Mouse (Mus musculus) spleen, adult 18-20 months (tissue): ENCODE measurements around the gene Stk10.
"Not testable (repeated sequence)": the region's sequence is repeated elsewhere in the genome, so short reads cannot be mapped to it uniquely, and the experiment has no call there.

Source experiments
- DNase-seq, 2 experiments: peaks; one replicate each; pipeline ENCODE4 v3.0.0; 2022; ENCODE audit warnings: mixed read lengths in 2 of 2

Stk10 gene

DNA sequence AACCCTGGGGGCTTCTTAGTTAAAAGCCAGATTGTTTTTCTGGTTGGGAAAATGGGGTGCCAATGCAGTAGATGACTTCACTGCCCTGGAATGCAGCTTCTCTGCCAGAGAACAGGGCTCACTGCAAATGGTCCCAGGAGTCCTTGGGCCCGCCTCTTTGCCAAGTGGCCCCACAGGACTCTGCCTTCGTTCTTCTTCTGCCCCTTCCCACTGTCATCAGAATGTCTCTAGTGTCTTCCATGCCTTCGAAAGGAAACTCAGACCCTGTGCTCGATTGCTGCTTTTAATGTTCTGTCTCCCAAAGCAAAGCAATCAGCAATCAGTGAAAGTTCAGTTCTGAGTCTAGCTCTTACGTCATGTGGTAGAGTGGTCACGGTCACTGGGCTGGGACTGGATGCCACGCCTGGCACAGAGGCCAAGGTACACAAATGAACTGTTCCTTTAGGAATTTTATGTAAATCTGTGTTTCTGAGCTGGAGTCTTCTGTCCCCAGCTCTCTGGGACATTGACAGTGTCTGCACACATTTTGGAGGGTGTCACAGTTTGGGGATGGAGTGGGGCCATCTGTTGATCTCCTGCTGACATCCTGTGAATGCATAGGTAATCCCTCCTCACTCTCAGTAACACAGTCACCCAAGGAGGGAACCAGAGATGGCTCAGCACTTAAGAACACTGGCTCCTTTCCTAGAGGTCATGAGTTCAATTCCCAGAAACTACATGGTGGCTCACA is 72.2 kb downstream of the Stk10 start:
- DNase-seq, result no peak

DNA sequence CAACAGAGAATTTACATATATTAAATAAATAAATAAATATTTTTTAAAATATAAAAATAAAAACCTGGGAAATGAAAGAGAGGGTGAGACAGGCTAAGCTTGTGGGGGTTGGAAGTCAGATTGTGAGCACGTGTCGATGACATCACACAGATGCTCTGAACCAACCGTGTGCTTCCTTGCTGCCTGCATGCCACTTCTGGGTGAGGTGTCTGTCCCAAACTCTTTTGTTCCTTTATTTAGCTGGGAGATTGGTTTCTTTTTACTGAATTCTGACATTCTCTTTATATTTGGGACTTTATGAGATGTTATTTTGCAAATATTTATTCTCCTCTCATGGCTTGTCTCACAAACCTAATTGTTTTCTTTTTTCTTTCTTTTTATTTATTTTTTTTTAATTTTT is 72.8 kb downstream of the Stk10 start:
- no peak for DNase-seq

DNA sequence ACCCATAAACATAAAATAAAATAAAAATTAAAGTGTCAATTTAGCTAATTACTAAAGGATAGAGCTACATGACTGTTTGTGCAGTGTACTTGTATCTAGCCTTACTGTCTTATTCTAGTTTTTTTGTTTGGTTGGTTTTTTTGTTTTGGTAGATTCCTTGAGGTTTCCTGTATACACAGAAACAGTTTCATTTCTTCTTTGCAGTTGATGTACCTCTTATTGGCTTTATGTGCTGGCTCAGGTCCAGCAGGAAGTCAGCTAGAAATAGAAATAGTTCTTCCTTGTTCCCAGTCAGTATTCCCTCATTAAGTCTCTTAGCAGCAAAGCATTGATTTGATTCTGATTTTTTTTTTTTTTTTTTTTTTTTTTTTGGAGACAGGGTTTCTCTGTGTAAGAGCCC is 74.2 kb downstream of the Stk10 start:
- no peak for DNase-seq

DNA sequence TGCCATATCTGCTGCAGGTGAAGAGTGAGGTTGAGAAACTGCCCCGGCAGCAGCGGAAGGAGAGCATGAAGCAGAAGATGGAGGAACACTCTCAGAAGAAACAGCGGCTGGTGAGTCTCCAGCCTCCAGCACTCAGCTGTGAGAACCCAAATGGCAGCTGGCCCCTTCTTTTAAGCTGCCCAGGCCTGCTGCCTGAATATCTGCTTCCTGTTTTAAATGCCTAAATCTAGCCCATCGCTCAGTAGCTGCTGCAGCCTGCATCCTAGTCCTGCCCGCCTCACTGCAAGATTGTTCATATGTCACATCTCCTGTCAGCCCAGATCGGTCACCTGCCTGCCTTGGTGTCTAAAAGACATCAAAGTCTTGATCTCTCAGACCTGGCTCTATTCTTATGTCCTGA is 77.5 kb downstream of the Stk10 start:
- DNase-seq, result no peak

DNA sequence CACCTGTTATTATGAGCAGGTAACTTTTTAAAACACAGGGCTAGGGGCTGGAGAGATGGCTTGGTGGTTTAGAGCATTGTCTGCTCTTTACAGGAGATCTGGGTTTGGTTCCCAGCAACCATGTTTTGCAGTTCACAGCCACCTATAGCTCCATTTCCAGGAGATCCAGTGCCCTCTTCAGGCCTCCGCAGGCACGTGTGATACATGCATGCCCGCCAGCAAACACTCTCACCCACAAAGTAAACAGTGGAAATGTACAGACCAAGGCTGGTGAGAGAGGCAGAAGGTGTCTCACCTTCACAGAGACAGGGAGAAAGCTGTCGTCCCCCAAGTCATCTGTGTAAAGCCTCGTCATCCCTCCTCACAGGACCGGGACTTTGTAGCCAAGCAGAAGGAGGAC is 79.2 kb downstream of the Stk10 start:
- DNase-seq, result no peak

DNA sequence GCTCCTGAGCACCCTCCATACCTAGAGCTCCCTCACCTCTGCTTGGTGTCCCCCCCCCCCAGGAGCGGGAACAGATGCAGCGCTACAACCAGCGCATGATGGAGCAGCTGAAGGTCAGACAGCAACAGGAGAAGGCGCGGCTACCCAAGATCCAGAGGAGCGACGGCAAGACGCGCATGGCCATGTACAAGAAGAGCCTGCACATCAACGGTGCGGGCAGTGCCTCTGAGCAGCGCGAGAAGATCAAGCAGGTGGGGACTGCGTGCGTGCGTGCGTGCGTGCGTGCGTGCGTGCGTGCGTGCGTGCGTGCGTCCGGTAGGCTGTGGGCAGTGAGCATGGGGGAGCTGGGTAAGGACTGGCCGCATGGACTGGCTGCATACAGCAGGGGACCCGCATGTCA is 81.4 kb downstream of the Stk10 start:
- DNase-seq, result no peak

DNA sequence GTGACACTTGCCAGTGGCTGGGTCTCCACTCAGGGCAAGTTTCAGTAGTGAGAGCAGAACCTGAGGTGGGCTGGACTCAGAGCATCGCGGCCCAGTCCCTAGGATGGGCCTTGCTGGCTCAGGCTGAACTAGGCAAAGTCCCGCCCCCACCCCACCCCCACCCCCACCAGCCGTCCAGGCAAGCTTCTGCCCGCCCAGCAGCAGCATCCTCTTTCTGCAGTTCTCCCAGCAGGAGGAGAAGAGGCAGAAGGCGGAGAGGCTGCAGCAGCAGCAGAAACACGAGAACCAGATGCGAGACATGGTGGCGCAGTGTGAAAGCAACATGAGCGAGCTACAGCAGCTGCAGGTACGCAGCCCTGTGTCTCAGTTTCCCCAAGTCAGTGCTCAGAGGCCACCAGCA is 82.5 kb downstream of the Stk10 start:
- DNase-seq, result no peak

DNA sequence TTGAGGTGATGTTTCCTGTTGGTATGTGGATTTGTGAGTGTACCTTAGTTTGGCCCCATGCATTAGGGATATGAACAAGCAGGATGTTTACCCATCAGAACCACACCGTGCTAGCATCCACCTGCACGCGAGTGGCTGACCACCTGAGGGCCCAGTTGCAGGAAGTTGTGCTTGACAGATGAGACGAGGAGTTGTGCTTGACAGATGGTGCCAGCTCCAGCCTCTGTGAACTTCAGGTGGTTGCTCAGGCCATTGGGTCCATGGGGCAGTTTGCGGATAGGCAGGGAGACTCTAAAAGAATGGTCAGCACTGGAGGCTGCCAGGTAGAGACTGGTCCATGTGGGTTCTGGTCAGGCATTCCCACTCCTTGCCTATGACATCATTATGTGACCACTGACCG is 83.0 kb downstream of the Stk10 start:
- DNase-seq, result no peak

DNA sequence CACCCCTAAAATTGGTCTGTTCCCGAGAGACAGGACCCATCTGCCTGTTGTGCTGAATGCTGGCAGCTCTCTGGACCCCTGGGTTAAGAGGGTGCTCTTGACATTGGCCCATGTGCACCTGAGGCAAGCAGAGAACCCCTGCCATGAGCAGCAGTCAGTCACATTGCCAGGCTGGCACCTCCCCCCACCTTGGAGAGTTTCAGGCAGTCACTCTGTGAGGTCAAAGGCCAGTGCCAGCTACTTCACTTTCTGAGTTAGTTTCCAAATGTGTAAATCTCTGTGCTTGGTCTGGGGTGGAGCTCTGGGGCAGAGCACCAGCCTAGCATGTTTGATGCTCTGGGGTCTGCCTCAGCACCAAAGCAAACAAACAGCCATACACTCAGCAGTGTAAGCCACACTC is 84.9 kb downstream of the Stk10 start:
- no peak for DNase-seq

DNA sequence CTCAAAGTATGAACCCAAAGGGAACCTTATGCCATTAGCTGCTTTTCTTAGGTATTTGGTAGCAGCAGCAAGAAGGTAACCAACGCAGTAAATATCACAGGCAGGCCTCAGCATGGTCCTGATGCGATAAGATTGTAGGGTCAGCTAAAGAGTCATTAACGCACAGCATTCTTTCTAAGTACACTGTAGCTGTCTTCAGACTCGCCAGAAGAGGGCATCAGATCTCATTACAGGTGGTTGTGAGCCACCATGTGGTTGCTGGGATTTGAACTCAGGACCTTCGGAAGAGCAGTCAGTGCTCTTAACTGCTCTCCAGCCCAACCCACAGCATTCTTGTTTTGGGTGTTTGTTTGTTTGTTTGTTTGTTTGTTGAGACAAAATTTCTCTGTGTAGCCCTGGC is 85.5 kb downstream of the Stk10 start:
- not testable (repeated sequence) for DNase-seq

DNA sequence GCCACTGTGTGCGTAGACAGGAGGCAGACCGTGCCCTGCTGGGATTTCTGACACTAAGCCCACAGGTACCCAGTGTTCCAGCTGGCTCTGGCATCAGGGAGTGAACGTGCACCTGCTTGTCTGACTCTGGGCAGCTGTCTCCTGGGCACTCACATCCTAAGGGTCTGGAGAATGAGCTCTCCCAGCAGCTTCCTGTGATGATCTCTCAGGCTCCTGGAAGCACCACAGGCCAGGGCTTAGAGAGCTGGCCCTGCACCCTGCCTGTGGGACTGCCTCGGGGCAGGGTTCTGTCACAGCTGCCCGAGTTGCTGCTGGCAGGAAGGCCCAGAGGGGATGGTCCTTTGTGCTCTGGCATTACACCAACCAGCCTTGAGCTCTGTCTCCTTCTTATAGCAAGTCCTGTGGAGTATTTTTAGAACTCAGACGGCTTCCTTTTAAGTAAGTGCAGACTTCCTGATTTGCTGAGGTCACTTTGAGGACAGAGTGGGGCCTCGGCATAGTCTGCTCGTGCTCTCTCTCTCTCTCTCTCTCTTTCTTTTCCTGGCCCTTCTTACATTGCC is 86.2 kb downstream of the Stk10 start:
- DNase-seq, result no peak

DNA sequence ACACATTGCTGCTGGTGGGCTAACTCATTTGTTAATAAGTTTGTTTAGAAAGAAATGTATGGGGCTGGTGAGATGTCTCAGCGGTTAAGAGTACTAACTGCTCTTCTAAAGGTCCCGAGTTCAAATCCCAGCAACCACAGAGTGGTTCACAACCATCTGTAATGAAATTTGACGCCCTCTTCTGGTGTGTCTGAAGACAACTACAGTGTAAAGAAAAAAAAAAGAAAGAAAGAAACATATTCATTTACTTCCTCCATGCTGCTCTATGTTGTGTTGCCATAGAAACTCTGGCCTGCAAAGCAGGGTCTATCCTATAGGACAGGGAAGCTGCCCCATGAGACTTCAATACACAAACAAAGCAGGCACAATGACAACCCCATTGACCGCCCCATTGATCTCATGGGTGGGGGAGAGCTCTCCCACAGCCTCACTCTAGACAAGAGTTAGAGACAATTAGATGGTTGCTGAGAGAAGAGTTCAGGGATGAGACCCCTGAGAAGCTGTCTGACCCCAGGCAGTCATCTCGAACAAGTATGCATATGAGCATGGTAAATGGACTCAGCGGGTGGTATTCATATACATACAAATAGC is 86.9 kb downstream of the Stk10 start:
- DNase-seq, result no peak

DNA sequence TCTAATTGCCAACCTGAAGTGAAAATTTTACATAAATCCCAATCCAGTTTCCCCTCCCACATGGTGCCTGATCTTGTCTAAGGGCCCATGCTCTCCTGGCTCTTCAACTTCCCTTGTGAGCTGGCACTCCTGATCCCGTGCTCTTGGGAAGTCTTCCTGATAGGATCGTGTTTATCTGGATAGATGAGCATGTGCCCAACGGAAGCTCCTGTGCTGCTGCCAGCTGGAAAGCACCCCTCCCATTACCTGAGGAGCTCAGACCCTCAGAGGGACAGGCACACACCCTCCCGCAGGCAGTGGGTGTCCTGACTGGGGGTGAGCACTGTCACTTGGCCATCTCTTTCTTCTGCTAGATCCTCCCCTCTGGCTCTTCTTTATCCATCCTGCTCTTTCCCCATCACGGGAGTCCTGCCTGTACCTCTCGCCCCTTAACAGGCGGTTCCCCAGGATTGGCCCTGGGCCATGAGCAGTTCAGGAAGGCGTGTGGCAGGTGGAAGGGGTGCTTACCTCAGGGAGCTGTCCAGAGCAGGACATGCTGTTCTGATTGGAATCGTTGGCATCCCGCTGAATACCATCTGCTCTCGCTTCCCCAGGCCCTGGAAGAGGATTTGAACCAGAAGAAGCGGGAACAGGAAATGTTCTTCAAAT is 88.8 kb downstream of the Stk10 start:
- DNase-seq, result no peak

DNA sequence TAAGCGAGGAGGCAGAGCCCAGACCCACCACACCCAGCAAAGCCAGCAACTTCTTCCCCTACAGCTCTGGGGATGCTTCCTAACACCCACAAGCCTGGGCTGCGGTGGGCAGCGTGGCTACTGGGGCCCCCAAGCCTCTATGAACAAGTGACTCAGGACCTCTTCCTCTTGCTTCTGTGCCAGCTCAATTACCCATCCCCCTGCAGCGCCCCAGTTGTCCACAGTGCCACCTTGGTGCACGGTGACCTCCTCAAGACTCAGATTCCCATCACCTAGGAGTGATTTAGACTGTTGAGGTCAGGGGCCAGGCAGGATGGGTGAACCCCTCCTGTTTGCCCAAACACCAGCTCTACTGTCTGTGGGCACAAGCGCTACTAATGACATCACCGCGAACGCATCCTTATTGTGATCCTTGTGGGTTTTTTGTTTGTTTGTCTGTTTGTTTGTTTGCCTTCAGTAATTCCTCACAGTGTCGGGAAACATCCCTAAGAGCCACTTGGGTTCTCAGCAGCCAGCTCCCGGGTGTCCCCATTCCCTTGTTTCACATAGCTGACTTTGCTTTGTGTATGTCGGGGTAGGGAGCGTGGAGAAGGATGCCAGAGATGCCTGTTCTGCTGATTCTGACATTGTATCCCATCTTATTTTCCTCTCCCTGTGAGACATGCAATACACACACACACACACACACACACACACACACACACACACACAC is 89.5 kb downstream of the Stk10 start:
- no peak for DNase-seq

DNA sequence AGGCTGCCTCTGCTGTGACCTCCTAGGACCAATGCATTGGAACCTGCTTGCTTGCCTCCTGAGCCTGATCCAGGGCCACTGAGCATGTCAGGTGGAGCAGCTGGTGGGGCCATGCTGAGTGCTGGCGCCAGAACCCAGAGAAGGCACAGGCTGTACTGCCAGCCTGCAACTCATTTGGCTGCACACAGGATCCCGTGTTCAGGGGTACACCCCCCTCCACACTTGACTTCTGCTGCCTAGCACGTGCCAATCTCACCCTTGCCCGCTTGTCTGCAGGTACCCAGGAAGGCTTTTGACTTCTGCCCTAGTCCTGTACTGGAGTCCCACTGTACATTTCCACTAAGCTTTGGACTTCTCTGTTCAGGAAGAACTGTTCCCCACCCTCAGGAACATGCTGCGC is 90.1 kb downstream of the Stk10 start:
- no peak for DNase-seq

DNA sequence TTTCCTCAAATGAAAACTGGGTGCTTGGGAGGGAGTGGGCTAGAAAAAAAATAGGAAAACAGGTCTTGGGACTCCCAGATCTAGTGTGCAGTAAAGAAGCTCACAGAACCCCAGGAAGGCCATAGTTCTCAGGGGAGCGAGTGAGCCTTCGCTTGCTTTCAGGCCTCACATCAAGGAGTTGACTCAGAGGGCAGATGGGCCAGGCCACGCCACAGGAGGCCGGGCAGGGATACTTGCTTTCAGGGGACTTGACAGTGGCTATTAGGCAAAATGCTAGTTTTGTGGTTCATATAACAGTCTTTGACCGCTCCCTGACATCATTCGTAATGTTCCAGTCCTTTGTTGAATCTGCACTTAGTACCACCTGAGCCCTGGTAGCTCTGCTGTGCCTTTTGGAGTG is 90.8 kb downstream of the Stk10 start:
- no peak for DNase-seq

DNA sequence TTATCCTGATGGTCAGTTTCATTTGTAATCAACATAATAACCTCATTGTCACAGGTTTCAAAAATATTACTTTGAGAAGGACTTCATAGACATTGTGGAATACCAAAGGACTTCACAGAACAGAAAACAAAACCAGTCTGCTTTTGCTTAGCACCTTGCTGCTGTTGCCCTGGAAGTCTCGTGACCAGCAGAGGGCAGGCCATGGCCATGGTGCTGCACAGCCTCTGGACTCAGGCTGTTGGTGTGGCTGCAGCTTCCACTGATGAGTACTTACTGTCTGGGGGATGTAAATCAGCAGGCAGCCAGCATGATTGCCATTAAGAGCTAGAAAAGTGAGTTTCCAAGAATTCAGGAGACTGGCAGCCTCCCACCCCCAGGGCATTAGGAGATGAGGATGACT is 92.6 kb downstream of the Stk10 start:
- peak; percentile 37 to 57 for DNase-seq

DNA sequence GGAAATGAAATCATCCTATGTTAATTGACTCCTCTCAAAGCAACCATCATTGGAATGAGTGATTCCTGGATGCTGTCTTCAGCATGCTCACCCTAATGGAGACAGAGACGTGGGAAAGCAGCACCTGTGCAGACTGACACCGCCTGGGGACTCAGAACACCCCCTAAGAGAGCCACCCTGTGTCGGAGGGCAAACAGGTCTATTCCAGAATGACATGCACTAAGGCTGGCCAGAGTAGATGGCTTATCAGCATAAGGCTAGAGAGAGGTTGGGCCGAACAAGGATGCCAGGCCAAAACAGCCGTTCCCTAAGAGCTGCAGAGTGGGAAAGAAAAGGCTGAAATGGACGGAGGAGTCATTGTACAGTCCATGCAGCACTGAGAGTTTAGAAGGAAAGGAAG is 93.0 kb downstream of the Stk10 start:
- DNase-seq, result no peak

DNA sequence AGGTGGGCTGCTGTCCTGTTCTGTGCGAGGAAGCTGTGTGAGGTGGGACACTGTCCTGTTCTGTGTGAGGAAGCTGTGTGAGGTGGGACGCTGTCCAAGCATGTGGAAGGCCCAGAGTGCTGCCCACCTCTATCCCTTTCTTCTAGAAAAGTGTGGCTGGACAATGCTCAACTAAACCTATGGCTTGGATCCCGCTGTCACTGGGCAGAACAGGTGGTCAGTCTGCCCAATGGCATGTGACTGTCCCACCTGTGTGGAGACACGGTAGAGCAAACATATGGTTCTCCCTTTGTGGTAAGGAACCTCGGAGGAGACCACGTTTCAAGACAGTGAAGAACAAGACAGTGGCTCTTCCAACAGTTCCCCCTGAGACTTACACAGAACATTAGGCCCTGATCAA is 94.8 kb downstream of the Stk10 start:
- DNase-seq, result no peak

DNA sequence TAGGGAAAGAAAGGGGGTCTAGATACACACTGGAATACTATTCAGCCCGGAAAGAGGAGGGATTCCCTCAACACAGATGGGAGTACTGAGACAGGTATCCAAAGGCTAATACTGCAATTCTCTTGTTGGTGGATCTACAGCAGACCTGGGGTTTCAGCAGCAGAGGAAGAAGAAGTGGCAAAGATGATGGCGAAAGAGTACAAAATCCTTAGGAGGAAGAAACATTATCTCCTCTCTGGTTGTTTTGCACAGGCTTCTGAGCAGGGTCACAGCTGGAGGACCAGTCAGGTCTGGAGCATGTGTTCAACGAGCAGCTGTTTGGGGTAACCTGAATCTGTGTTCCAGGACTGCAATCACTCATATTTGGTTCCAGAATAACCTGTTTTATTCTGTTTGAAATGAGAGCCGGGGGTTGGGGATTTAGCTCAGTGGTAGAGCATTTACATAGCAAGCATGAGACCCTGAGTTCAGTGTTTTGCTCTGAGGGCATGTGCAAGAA is 96.7 kb downstream of the Stk10 start:
- DNase-seq, result no peak

DNA sequence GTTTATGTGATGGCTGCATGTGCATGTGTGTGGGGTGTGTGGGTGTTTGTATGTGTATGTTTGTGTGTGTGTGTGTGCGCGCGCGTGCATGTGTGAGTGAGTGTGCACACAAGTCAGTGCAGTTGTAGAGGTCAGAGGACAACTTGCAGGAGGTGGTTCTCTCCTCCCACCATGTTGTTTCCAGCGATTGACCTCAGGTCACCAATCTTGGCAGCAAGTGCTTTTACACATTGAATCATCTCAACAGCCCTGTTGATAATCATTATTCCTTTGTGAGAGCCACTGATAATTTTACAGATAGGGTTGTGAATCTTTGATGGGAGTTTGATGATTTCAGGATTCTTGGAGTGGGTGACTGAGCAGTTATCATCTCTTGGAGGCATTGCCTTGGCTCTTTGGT is 99.6 kb downstream of the Stk10 start:
- no peak for DNase-seq

DNA sequence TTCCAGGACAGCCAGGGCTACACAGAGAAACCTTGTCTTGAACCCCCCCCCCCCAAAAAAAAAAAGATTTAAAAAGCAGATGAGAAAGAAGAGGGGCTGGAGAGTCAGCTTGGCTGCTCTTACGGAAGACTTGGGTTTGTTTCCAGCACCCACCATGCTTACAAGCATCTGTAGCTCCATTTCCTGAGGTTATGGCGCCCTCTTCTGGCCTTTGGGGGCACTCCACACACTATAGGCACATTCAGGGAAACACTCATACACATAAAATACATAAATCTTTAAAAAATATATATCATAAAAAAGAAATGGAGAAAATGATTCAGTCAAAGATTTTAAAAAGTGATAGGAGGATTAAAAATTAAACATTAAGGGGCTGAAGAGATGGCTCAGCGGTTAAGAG is 100.4 kb downstream of the Stk10 start:
- DNase-seq, result no peak

DNA sequence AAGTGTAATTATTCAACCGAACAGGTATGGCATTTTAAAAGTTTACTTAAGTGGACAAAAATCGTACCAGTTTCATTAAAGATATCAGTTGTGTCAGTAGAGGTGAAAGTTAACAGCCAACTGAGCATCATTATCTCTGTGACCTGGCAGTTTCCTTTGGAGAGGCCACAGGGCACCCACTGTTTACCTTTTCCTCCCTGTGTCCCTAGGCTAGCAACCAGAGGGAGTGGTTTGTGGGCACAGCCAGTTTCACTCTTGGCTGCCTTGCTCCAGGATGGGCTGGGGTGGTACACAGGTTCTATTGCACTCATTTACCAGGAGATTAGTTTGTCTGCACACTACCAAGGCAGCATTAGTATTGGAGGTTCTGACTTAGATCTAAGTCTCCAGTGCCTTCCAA is 101.0 kb downstream of the Stk10 start:
- DNase-seq, result no peak
